Mouse (Mus musculus): ENCODE measurements around the gene Hist1h2aa.

Gene Hist1h2aa

GRCm38 (mm10) chr13:23942861-23943260 lies 8.6 kb downstream of the Hist1h2aa start:
- peak; percentile 41 for DNase-seq (ENCODE audit: low read depth)

GRCm38 (mm10) chr13:23946254-23946653 lies 12.0 kb downstream of the Hist1h2aa start:
- DNase-seq (ENCODE audit: low read depth) = no peak

- no peak for DNase-seq (ENCODE audit: low read depth)
Observed at GRCm38 (mm10) chr13:23949484-23950246, 15.4 kb downstream of the Hist1h2aa start.

GRCm38 (mm10) chr13:23950928-23951327 lies 16.7 kb downstream of the Hist1h2aa start:
- DNase-seq (ENCODE audit: low read depth) = peak; percentile 35

- no peak for DNase-seq (ENCODE audit: low read depth)
Observed at GRCm38 (mm10) chr13:23959776-23960175, 25.5 kb downstream of the Hist1h2aa start.

GRCm38 (mm10) chr13:23964909-23965308 lies 30.6 kb downstream of the Hist1h2aa start:
- no peak for DNase-seq (ENCODE audit: low read depth)

GRCm38 (mm10) chr13:23971870-23972269 lies 37.6 kb downstream of the Hist1h2aa start:
- no peak for DNase-seq (ENCODE audit: low read depth)

- DNase-seq (ENCODE audit: low read depth) = no peak
Observed at GRCm38 (mm10) chr13:23972271-23972670, 38.0 kb downstream of the Hist1h2aa start.
